Mouse (Mus musculus) cortical plate, adult 2 months (tissue): ENCODE results near the gene Rxfp2.

Experiments
- CTCF ChIP-seq: fragments of 200-500 bp; IDR thresholded peaks from 2 replicates; pipeline ENCODE4 v1.5.1; 2011; ENCODE audit warnings: mild to moderate bottlenecking, control low read depth, low read length; ENCODE audit not compliant: insufficient read depth; ENCODE audit errors: extremely low read depth
- POLR2A ChIP-seq: fragments of 200-500 bp; IDR thresholded peaks from 2 replicates; pipeline ENCODE4 v1.6.1; 2011; ENCODE audit warnings: mild to moderate bottlenecking, low read length, control low read depth; ENCODE audit not compliant: insufficient read depth; ENCODE audit errors: extremely low read depth

DNA sequence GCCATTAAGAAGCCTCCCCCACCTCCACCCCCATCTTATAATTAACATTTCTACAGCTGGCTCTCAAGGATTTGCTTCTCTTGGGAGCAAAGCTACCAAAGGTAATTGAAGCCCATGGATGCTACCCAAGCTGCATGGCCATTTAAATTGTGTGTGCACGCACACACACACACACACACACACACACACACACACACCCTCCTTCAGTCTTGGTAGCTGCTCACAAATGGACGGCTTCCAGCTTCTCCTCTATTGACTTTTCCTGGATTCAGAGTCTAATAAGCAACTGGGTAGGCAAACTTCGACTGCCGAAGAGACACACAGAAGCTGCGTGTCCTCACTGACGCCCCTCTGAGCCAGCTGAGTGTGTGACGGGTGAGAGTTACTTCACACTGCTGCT is 111.7 kb downstream of the Rxfp2 start:
- TF ChIP-seq CTCF (no peak), POLR2A (no peak)
